Mouse (Mus musculus): ENCODE measurements around the gene Mrm3. TPM values are rescaled to one million over a fixed set of nuclear protein-coding genes. Genes with fewer than 3 reads are reported as not detected.

Mrm3 gene
- polyA plus RNA-seq, 1 experiment from 2014 or later: 24.3 TPM

DNA sequence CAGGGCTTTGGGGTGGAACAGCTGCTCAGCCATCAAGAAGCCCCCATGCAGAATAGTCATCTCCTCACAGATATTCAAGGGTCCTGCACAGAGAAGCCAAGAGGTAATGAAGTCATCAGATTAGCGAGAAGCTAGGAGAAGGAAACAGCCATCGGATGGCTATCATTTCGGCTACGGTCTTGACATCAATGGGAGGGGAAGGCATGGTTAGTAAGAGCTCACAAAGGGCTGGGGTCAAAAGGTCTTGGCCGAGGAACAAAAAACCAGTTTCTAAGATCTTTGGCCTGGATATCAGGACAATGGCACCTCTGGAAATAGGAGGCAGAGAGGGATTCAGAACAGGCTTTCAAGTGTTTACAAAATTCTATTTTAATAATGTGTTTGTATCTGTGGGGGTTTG lies 29.7 kb upstream of the Mrm3 start:
- 88% methylated on average over 5 of the region's 5 CpGs for WGBS
- no peak for ATAC-seq (ENCODE audit: insufficient read depth)
- Histone ChIP-seq H3K27ac (ENCODE audit: low read depth) (no peak overlapping the region), H3K9ac (no peak overlapping the region), H3K4me3 (ENCODE audit: low read depth, low read length) (no peak overlapping the region), H3K4me1 (ENCODE audit: insufficient read depth) (0 out of 2 replicates have a peak, but pooled peaks cover 8% of the 10 kb centered on the region), H3K36me3 (ENCODE audit: insufficient read depth) (peaks cover 55% of the 10 kb centered on the region), H3K9me3 (ENCODE audit: low read depth, low read length) (no peaks in the 10 kb centered on the region), H3K4me2 (no peak overlapping the region), H3K27me3 (ENCODE audit: insufficient read depth, low read length) (no peaks in the 10 kb centered on the region)
- DNase-seq: no peak
- no peak for TF ChIP-seq CTCF (IDR thresholded peaks at IDR 0.05; ENCODE audit: low read depth)

DNA sequence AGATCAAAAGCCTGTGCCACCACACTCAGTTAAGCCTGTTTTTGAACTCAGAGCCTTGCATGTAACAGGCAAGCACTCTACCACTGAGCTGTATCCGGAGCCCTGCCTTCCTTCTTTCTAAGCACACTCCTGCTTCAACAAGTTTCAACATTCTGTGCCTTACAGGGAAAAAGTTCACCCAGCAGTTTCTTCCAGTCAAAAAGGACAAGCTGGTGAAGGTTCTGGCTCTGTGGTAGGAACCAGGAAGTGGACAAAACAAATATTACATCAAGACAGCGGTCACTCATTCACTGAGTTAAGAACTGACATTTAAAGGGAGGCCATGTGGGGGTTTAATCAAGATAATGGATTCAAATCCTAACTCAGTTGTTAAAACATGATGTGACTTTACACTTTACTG lies 28.5 kb upstream of the Mrm3 start:
- H3K9ac ChIP-seq: peak overlapping the region; percentile 1; the same call in 1 of the 2 replicates
- H3K4me3 ChIP-seq (ENCODE audit: low read depth, low read length): no peak overlapping the region
- no peak overlapping the region for H3K4me2 ChIP-seq
- H3K4me1 ChIP-seq (ENCODE audit: insufficient read depth): 0 out of 2 replicates have a peak, but pooled peaks cover 8% of the 10 kb centered on the region
- DNase-seq: no peak
- no peak for TF ChIP-seq CTCF (IDR thresholded peaks at IDR 0.05; ENCODE audit: low read depth)
- peaks cover 48% of the 10 kb centered on the region for H3K36me3 ChIP-seq (ENCODE audit: insufficient read depth)
- no peaks in the 10 kb centered on the region for H3K27me3 ChIP-seq (ENCODE audit: insufficient read depth, low read length)
- no peak for ATAC-seq (ENCODE audit: insufficient read depth)
- 0 out of 2 replicates have a peak overlapping the region, but pooled peaks have one; percentile 18 for H3K27ac ChIP-seq (ENCODE audit: low read depth)
- 76% methylated on average over 2 of the region's 2 CpGs for WGBS
- H3K9me3 ChIP-seq (ENCODE audit: low read depth, low read length): no peaks in the 10 kb centered on the region

DNA sequence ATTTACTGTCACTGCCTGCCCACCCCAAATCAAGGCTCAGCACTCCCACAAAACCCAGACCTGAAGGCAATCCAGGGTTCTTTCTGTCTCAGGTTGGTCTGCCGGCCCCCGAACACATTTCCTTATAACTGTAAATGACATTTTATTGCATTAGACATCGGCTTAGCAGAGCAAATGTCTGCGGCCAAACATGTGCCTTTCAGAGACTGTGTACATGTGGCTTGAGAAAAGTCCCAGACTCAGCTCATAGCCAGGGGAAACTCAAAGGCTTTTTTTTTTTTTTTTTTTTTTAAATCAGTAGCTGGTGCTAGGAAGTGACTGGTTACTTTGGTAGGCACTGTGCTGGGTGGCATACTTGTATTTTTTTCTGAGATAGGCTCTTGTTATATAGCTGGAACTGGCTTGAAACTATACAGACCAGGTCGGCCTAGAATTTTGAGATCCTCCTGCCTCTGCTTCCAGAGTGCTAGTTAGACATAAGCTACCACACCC lies 27.4 kb upstream of the Mrm3 start:
- WGBS: 86% methylated on average over 5 of the region's 5 CpGs
- Histone ChIP-seq H3K4me3 (ENCODE audit: low read depth, low read length) (peak overlapping the region; percentile 84), H3K4me2 (peak overlapping the region; percentile 63), H3K27ac (ENCODE audit: low read depth) (peak overlapping the region; percentile 97), H3K27me3 (ENCODE audit: insufficient read depth, low read length) (no peaks in the 10 kb centered on the region), H3K36me3 (ENCODE audit: insufficient read depth) (peaks cover 45% of the 10 kb centered on the region), H3K9me3 (ENCODE audit: low read depth, low read length) (no peaks in the 10 kb centered on the region), H3K9ac (peak overlapping the region; percentile 96), H3K4me1 (ENCODE audit: insufficient read depth) (0 out of 2 replicates have a peak, but pooled peaks cover 8% of the 10 kb centered on the region)
- ATAC-seq (ENCODE audit: insufficient read depth): no peak
- no peak for DNase-seq
- TF ChIP-seq CTCF (IDR thresholded peaks at IDR 0.05; ENCODE audit: low read depth): no peak

DNA sequence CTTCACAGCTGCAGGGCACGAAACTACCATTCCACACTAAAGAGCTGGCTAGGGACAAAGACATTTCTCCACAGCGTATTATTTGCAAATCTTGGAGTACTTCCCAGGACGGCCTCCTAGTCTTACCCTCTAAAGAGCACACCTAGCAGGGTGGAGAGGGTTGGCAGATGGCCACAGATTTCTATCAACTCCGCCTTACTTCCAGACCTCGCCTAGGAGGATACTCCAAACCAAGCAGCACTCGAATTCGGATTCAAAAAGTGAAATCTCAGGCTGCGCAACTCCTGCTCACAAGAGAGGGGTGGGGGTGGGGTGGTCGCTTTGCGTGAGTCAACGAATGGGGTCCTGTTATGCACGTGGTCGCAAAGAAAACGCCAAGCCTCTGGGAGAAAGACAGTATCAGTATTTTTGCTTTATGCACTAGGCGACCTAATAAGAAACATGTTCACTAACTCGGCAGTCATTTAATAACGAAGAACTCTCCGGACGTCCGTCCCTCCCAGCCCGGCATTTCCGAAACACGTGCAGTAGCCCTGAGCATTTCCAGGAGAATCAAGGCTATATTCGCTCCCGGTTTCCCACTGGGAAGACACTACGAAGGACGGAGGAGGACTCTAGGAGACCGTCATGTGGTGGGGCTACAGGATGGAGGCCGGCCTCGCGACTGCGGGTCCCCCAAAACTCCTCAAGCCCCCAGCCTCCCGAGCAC lies 26.7 kb upstream of the Mrm3 start:
- Histone ChIP-seq H3K36me3 (ENCODE audit: insufficient read depth) (peaks cover 46% of the 10 kb centered on the region), H3K4me2 (peak overlapping the region; percentile 63), H3K4me3 (ENCODE audit: low read depth, low read length) (peak overlapping the region; percentile 84), H3K9me3 (ENCODE audit: low read depth, low read length) (no peaks in the 10 kb centered on the region), H3K9ac (peak overlapping the region; percentile 96), H3K27ac (ENCODE audit: low read depth) (peak overlapping the region; percentile 97), H3K27me3 (ENCODE audit: insufficient read depth, low read length) (no peaks in the 10 kb centered on the region), H3K4me1 (ENCODE audit: insufficient read depth) (0 out of 2 replicates have a peak, but pooled peaks cover 8% of the 10 kb centered on the region)
- DNase-seq (peak; percentile 79), ATAC-seq (ENCODE audit: insufficient read depth) (peak; percentile 42)
- no peak for TF ChIP-seq CTCF (IDR thresholded peaks at IDR 0.05; ENCODE audit: low read depth)
- 2% methylated on average over 33 of the region's 33 CpGs for WGBS

DNA sequence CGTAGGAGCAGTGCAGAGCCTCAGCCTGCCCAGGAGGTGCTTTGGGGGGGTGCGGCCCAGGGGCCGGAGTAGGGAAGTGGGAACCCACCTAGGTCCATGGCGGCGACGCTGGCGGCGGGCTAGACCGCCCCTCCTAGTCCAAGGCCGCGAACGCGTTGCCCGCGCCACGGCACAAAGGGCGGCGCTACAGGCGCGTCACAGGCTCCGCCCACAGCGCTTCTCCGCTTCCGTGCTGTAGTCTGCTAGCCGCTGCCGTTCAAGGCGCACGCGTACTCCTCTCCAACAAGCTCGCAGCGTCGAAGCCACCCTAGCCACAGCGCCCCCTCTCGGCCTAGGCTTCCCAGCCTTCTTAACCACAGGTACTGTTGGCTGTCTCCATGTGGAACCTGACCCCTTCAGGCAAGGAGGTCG lies 26.1 kb upstream of the Mrm3 start, which contains the start of the genes Dbil5 and Gemin4:
Gene Dbil5, plus strand, starts transcription at position 219 of the 411 bp plus-strand sequence.
Gene Gemin4, minus strand, starts transcription at position 275 of the 411 bp plus-strand sequence.
- peak; percentile 98 for TF ChIP-seq CTCF (IDR thresholded peaks at IDR 0.05; ENCODE audit: low read depth)
- no peaks in the 10 kb centered on the region for H3K27me3 ChIP-seq (ENCODE audit: insufficient read depth, low read length)
- H3K27ac ChIP-seq (ENCODE audit: low read depth): peak within 1 kb of the TSS; percentile 97
- peak; percentile 98 for ATAC-seq (ENCODE audit: insufficient read depth)
- WGBS: 0% methylated on average over 35 of the region's 35 CpGs
- DNase-seq: peak; percentile 99
- peak within 1 kb of the TSS; percentile 96 for H3K9ac ChIP-seq
- peak within 1 kb of the TSS; percentile 63 for H3K4me2 ChIP-seq
- peaks cover 42% of the 10 kb centered on the region for H3K36me3 ChIP-seq (ENCODE audit: insufficient read depth)
- H3K4me1 ChIP-seq (ENCODE audit: insufficient read depth): 0 out of 2 replicates have a peak, but pooled peaks cover 8% of the 10 kb centered on the region
- H3K9me3 ChIP-seq (ENCODE audit: low read depth, low read length): no peaks in the 10 kb centered on the region
- H3K4me3 ChIP-seq (ENCODE audit: low read depth, low read length): peak within 1 kb of the TSS; percentile 84

DNA sequence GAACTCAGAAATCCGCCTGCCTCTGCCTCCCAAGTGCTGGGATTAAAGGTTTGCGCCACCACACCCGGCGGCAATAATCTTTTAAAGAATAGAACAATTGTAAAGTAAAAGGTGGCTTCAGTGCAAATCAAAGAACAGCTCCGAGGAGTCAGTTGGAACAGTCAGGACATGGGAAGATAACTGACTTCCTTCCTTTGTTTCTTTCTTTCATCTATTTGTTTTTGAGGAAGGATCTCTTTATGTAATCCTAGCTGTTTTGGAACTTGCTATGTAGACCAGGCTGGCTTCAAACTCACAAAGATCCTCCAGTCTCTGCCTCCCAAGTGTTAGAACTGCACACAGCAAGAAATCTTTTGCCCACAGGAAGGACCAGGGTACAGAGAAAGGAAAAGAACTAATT lies 18.9 kb upstream of the Mrm3 start:
- no peaks in the 10 kb centered on the region for H3K27me3 ChIP-seq (ENCODE audit: insufficient read depth, low read length)
- DNase-seq: no peak

DNA sequence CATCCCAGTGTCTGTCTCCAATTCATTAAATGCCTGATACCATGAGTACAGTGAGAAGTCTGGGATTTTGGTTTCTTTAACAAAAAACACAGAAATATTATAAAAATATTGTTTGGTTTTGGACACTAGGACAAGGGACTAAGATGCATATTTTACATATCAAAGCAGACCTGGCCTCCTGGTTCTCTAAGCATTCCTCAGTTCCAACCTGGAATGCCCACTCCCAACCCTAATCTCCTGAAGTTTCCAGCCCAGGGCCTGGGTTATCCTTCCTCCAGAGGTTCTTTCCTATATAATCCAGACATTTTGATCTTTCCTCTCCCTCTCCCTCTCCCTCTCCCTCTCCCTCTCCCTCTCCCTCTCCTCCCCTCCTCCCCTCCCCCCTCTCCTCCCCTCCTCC lies 18.5 kb upstream of the Mrm3 start:
- H3K4me2 ChIP-seq: no peak overlapping the region
- H3K4me1 ChIP-seq (ENCODE audit: insufficient read depth): no peaks in the 10 kb centered on the region
- H3K27ac ChIP-seq (ENCODE audit: low read depth): no peak overlapping the region
- no peak overlapping the region for H3K4me3 ChIP-seq (ENCODE audit: low read depth, low read length)
- H3K9me3 ChIP-seq (ENCODE audit: low read depth, low read length): no peaks in the 10 kb centered on the region
- TF ChIP-seq CTCF (IDR thresholded peaks at IDR 0.05; ENCODE audit: low read depth): no peak
- no peak for DNase-seq
- no peak overlapping the region for H3K9ac ChIP-seq
- ATAC-seq (ENCODE audit: insufficient read depth): no peak
- peaks cover 41% of the 10 kb centered on the region for H3K36me3 ChIP-seq (ENCODE audit: insufficient read depth)
- no peaks in the 10 kb centered on the region for H3K27me3 ChIP-seq (ENCODE audit: insufficient read depth, low read length)

More for the DNA sequence above, 18.9 kb upstream of the Mrm3 start:
- no peak for ATAC-seq (ENCODE audit: insufficient read depth)
- no peaks in the 10 kb centered on the region for H3K9me3 ChIP-seq (ENCODE audit: low read depth, low read length)
- no peak overlapping the region for H3K4me3 ChIP-seq (ENCODE audit: low read depth, low read length)
- 91% methylated on average over 5 of the region's 5 CpGs for WGBS
- TF ChIP-seq CTCF (IDR thresholded peaks at IDR 0.05; ENCODE audit: low read depth): no peak
- no peak overlapping the region for H3K27ac ChIP-seq (ENCODE audit: low read depth)
- H3K4me2 ChIP-seq: no peak overlapping the region
- no peak overlapping the region for H3K9ac ChIP-seq
- H3K4me1 ChIP-seq (ENCODE audit: insufficient read depth): no peaks in the 10 kb centered on the region
- H3K36me3 ChIP-seq (ENCODE audit: insufficient read depth): peaks cover 41% of the 10 kb centered on the region

All from lung, embryonic 14.5 days (tissue).